Mouse (Mus musculus) small intestine, adult 2 months (tissue): Measurements from ENCODE around the gene Ccdc60.

Source experiments
- CTCF ChIP-seq: fragments of 200-500 bp; IDR thresholded peaks from 2 replicates; pipeline ENCODE4 v1.5.1; 2012; ENCODE audit warnings: low read depth, mild to moderate bottlenecking, control low read depth, inconsistent platforms, low read length, moderate library complexity, mixed read lengths; ENCODE audit not compliant: insufficient replicate concordance, insufficient read length; ENCODE audit errors: extremely low read depth
- POLR2A ChIP-seq: fragments of 200-500 bp; IDR thresholded peaks from 2 replicates; pipeline ENCODE4 v1.6.1; 2012; ENCODE audit warnings: low read depth, mild to moderate bottlenecking, control low read depth, inconsistent platforms, low read length, moderate library complexity

- TF ChIP-seq POLR2A (no peak), CTCF (peak; percentile 13; the same call in 1 of the 2 replicates)
These were observed 96.1 kb downstream of the Ccdc60 start for GRCm38 (mm10) chr5:116192693-116193092.
